Mouse (Mus musculus): ENCODE data around the gene Elf2. TPM values are rescaled to one million over a fixed set of nuclear protein-coding genes. Genes with fewer than 3 reads are reported as not detected.
A peak's percentile ranks its signal among the peaks of the same experiment; 100 is the strongest.
"Not testable (repeated sequence)": the region's sequence is repeated elsewhere in the genome, so short reads cannot be mapped to it uniquely, and the experiment has no call there.

The Elf2 gene
- polyA plus RNA-seq, 1 experiment from 2014 or later, result 62.9 TPM

GRCm38 (mm10) chr3:51361066-51361465 is 20.6 kb upstream of the Elf2 start:
- 18% methylated on average over 9 of the region's 9 CpGs for WGBS
- no peak overlapping the region for H3K9ac ChIP-seq (replicated peaks; ENCODE audit: low read length)
- H3K4me1 ChIP-seq (ENCODE audit: insufficient read depth, low read length), result peaks cover 21% of the 10 kb centered on the region
- H3K4me2 ChIP-seq (replicated peaks; ENCODE audit: low read depth, low read length), result peak overlapping the region; percentile 12
- no peak overlapping the region for H3K27ac ChIP-seq (ENCODE audit: low read length)
- no peaks in the 10 kb centered on the region for H3K36me3 ChIP-seq (ENCODE audit: insufficient read depth, low read length)
- 0 out of 2 replicates have a peak, but pooled peaks have one; percentile 9 for ATAC-seq (ENCODE audit: low FRiP score, low TSS enrichment)
- no peaks in the 10 kb centered on the region for H3K9me3 ChIP-seq (ENCODE audit: low read length)
- H3K27me3 ChIP-seq (ENCODE audit: insufficient read depth, low read length), result 0 out of 2 replicates have a peak, but pooled peaks cover 3% of the 10 kb centered on the region
- no peak overlapping the region for H3K4me3 ChIP-seq (ENCODE audit: low read length)

GRCm38 (mm10) chr3:51359558-51360307 is 19.3 kb upstream of the Elf2 start:
- Histone ChIP-seq H3K36me3 (ENCODE audit: insufficient read depth, low read length) (no peaks in the 10 kb centered on the region), H3K4me2 (replicated peaks; ENCODE audit: low read depth, low read length) (peak overlapping the region; percentile 81), H3K9ac (replicated peaks; ENCODE audit: low read length) (no peak overlapping the region), H3K9me3 (ENCODE audit: low read length) (no peaks in the 10 kb centered on the region), H3K4me1 (ENCODE audit: insufficient read depth, low read length) (peaks cover 18% of the 10 kb centered on the region), H3K27ac (ENCODE audit: low read length) (no peak overlapping the region), H3K27me3 (ENCODE audit: insufficient read depth, low read length) (0 out of 2 replicates have a peak, but pooled peaks cover 3% of the 10 kb centered on the region), H3K4me3 (ENCODE audit: low read length) (peak overlapping the region; percentile 64)
- WGBS, result 32% methylated on average over 14 of the region's 14 CpGs
- no peak for ATAC-seq (ENCODE audit: low FRiP score, low TSS enrichment)

GRCm38 (mm10) chr3:51358660-51359557 is 18.4 kb upstream of the Elf2 start:
- peak overlapping the region; percentile 71 for H3K9ac ChIP-seq (replicated peaks; ENCODE audit: low read length)
- no peaks in the 10 kb centered on the region for H3K36me3 ChIP-seq (ENCODE audit: insufficient read depth, low read length)
- peaks cover 14% of the 10 kb centered on the region for H3K4me1 ChIP-seq (ENCODE audit: insufficient read depth, low read length)
- peak overlapping the region; percentile 81 for H3K4me2 ChIP-seq (replicated peaks; ENCODE audit: low read depth, low read length)
- 0 out of 2 replicates have a peak, but pooled peaks cover 2% of the 10 kb centered on the region for H3K27me3 ChIP-seq (ENCODE audit: insufficient read depth, low read length)
- H3K4me3 ChIP-seq (ENCODE audit: low read length), result peak overlapping the region; percentile 64
- H3K27ac ChIP-seq (ENCODE audit: low read length), result 0 out of 2 replicates have a peak overlapping the region, but pooled peaks have one; percentile 1
- ATAC-seq (ENCODE audit: low FRiP score, low TSS enrichment), result peak; percentile 83
- H3K9me3 ChIP-seq (ENCODE audit: low read length), result no peaks in the 10 kb centered on the region
- under 1% methylated on average over 50 of the region's 50 CpGs for WGBS

DNA sequence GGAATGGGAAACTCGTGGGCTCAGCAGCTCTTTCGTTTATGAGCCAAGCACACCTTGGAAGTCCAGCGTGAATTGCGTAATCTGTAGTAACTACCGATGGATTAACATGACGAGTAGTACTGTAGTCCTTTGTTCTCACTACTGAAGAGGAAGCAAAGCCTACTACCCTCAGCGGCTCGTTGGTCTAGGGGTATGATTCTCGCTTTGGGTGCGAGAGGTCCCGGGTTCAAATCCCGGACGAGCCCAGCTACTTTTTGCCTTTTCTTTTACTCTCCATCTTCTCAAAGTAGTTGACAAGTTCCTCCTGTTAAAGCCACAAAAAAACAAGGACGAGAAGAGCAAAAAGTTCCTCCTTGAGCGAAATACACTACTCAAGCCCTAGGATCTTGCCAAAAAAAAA is 17.7 kb upstream of the Elf2 start:
- H3K27me3 ChIP-seq (ENCODE audit: insufficient read depth, low read length), result no peaks in the 10 kb centered on the region
- no peaks in the 10 kb centered on the region for H3K36me3 ChIP-seq (ENCODE audit: insufficient read depth, low read length)
- H3K9ac ChIP-seq (replicated peaks; ENCODE audit: low read length), result peak overlapping the region; percentile 71; the same call in 1 of the 2 replicates
- H3K4me2 ChIP-seq (replicated peaks; ENCODE audit: low read depth, low read length), result peak overlapping the region; percentile 81
- H3K9me3 ChIP-seq (ENCODE audit: low read length), result no peaks in the 10 kb centered on the region
- 1% methylated on average over 15 of the region's 15 CpGs for WGBS
- H3K27ac ChIP-seq (ENCODE audit: low read length), result no peak overlapping the region
- 0 out of 2 replicates have a peak, but pooled peaks have one; percentile 23 for ATAC-seq (ENCODE audit: low FRiP score, low TSS enrichment)
- peaks cover 14% of the 10 kb centered on the region for H3K4me1 ChIP-seq (ENCODE audit: insufficient read depth, low read length)
- peak overlapping the region; percentile 64 for H3K4me3 ChIP-seq (ENCODE audit: low read length)

DNA sequence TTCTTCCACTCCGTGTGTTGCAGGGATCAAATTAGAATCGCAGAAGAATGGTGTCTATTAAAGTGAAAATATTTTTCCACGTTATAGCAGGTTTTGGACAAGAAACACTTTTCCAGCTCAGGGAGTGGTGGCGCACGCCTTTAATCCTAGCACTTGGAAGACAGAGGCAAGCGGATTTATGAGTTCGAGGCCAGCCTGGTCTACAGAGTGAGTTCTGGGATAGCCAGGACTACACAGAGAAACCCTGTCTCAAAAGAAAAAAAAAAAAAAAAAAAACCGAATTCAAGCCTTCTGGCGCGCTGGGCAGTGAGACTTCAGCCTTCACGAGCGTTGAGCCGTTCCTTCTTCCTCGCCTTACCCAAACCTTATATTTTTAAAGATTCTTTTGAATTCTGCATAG is 17.2 kb upstream of the Elf2 start:
- peak overlapping the region; percentile 64 for H3K4me3 ChIP-seq (ENCODE audit: low read length)
- peak overlapping the region; percentile 56; the same call in 1 of the 2 replicates for H3K9ac ChIP-seq (replicated peaks; ENCODE audit: low read length)
- 9% methylated on average over 14 of the region's 14 CpGs for WGBS
- no peaks in the 10 kb centered on the region for H3K36me3 ChIP-seq (ENCODE audit: insufficient read depth, low read length)
- H3K4me1 ChIP-seq (ENCODE audit: insufficient read depth, low read length), result peaks cover 14% of the 10 kb centered on the region
- ATAC-seq (ENCODE audit: low FRiP score, low TSS enrichment), result no peak
- H3K4me2 ChIP-seq (replicated peaks; ENCODE audit: low read depth, low read length), result peak overlapping the region; percentile 81
- H3K27me3 ChIP-seq (ENCODE audit: insufficient read depth, low read length), result no peaks in the 10 kb centered on the region
- no peaks in the 10 kb centered on the region for H3K9me3 ChIP-seq (ENCODE audit: low read length)
- H3K27ac ChIP-seq (ENCODE audit: low read length), result no peak overlapping the region

- WGBS, result 43% methylated on average over 5 of the region's 5 CpGs
- Histone ChIP-seq H3K36me3 (ENCODE audit: insufficient read depth, low read length) (no peaks in the 10 kb centered on the region), H3K27ac (ENCODE audit: low read length) (no peak overlapping the region), H3K4me2 (replicated peaks; ENCODE audit: low read depth, low read length) (no peak overlapping the region; the same call in 1 of the 2 replicates), H3K27me3 (ENCODE audit: insufficient read depth, low read length) (no peaks in the 10 kb centered on the region), H3K9me3 (ENCODE audit: low read length) (no peaks in the 10 kb centered on the region), H3K9ac (replicated peaks; ENCODE audit: low read length) (no peak overlapping the region), H3K4me3 (ENCODE audit: low read length) (no peak overlapping the region), H3K4me1 (ENCODE audit: insufficient read depth, low read length) (peaks cover 14% of the 10 kb centered on the region)
- ATAC-seq (ENCODE audit: low FRiP score, low TSS enrichment), result no peak
Measured at GRCm38 (mm10) chr3:51357078-51357477, 16.6 kb upstream of the Elf2 start.

- H3K27me3 ChIP-seq (ENCODE audit: insufficient read depth, low read length); H3K36me3 ChIP-seq (ENCODE audit: insufficient read depth, low read length); H3K27ac ChIP-seq (ENCODE audit: low read length); H3K9ac ChIP-seq (replicated peaks; ENCODE audit: low read length); H3K4me3 ChIP-seq (ENCODE audit: low read length); H3K9me3 ChIP-seq (ENCODE audit: low read length); ATAC-seq (ENCODE audit: low FRiP score, low TSS enrichment); H3K4me2 ChIP-seq (replicated peaks; ENCODE audit: low read depth, low read length): not testable (repeated sequence)
- 93% methylated on average over 6 of the region's 6 CpGs for WGBS
- H3K4me1 ChIP-seq (ENCODE audit: insufficient read depth, low read length), result peaks cover 12% of the 10 kb centered on the region; the same call in 1 of the 2 replicates
Measured at GRCm38 (mm10) chr3:51354956-51355355, 14.5 kb upstream of the Elf2 start.

DNA sequence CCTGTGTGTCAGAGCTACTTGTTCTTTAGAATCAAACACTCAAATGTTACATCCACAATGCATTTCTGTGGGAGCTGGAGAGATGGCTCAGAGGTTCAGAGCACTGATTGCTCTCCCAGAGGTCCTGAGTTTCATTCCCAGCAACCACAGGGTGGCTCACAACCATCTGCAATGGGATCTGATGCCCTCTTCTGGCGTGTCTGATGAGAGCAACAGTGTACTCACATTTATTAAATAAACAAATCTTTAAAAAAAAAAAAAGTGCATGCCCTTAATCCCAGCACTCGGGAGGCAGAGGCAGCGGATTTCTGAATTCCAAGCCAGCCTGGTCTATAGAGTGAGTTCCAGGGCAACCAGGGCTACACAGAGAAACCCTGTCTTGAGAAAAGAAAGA is 13.6 kb upstream of the Elf2 start:
- Histone ChIP-seq H3K9ac (replicated peaks; ENCODE audit: low read length) (no peak overlapping the region), H3K4me3 (ENCODE audit: low read length) (no peak overlapping the region), H3K36me3 (ENCODE audit: insufficient read depth, low read length) (no peaks in the 10 kb centered on the region), H3K9me3 (ENCODE audit: low read length) (no peaks in the 10 kb centered on the region), H3K4me2 (replicated peaks; ENCODE audit: low read depth, low read length) (no peak overlapping the region), H3K27ac (ENCODE audit: low read length) (no peak overlapping the region), H3K27me3 (ENCODE audit: insufficient read depth, low read length) (no peaks in the 10 kb centered on the region), H3K4me1 (ENCODE audit: insufficient read depth, low read length) (0 out of 2 replicates have a peak, but pooled peaks cover 7% of the 10 kb centered on the region)
- ATAC-seq (ENCODE audit: low FRiP score, low TSS enrichment), result no peak
- 67% methylated on average over 3 of the region's 3 CpGs for WGBS

- H3K4me3 ChIP-seq (ENCODE audit: low read length), result no peak overlapping the region
- no peaks in the 10 kb centered on the region for H3K9me3 ChIP-seq (ENCODE audit: low read length)
- no peaks in the 10 kb centered on the region for H3K36me3 ChIP-seq (ENCODE audit: insufficient read depth, low read length)
- H3K27me3 ChIP-seq (ENCODE audit: insufficient read depth, low read length), result no peaks in the 10 kb centered on the region
- ATAC-seq (ENCODE audit: low FRiP score, low TSS enrichment), result no peak
- no peak overlapping the region for H3K4me2 ChIP-seq (replicated peaks; ENCODE audit: low read depth, low read length)
- no peak overlapping the region for H3K9ac ChIP-seq (replicated peaks; ENCODE audit: low read length)
- no peak overlapping the region for H3K27ac ChIP-seq (ENCODE audit: low read length)
- 0 out of 2 replicates have a peak, but pooled peaks cover 7% of the 10 kb centered on the region for H3K4me1 ChIP-seq (ENCODE audit: insufficient read depth, low read length)
- 82% methylated on average over 4 of the region's 4 CpGs for WGBS
Measured at GRCm38 (mm10) chr3:51353325-51354033, 13.0 kb upstream of the Elf2 start.

Measured in kidney, embryonic 16.5 days (tissue).